Mouse (Mus musculus) embryo, embryonic 11.5 days (tissue): ENCODE results near the gene Tmem50b.

Experiments
- DNase-seq: peaks from one replicate; pipeline ENCODE4 v3.0.0-alpha.2; 2012; ENCODE audit warnings: low read depth, low spot score

Tmem50b gene

DNA sequence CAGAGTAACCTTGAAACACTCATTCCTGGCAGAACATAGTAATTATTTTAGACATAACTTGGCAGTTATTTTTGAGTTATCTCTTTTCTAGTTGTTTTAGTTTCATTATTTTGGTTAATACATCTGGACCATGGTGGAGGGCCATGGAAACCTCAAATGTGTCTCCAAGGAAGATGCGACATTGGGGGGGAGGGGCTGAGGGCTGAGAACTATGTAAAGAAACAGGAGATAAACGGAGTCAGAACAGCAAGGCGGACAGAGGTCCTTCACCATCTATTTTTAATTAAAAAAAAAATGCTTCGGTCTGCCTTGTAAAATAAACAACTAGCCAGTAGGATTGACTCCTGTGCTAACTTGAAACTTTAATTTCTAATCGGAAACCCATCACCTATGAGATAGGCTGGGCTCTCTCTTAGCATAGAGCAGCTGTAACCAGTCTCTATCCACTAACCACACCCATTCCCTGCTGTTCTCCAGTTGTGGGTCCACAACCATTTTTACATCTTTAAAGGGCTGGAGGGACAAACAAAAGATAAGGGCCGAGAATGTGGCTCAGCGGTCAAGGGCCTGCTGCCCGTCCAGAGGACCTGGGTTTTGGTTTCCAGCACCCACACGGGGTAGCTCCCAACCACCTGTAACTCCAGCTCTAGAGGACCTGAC lies 32.2 kb downstream of the Tmem50b start:
- no peak for DNase-seq

DNA sequence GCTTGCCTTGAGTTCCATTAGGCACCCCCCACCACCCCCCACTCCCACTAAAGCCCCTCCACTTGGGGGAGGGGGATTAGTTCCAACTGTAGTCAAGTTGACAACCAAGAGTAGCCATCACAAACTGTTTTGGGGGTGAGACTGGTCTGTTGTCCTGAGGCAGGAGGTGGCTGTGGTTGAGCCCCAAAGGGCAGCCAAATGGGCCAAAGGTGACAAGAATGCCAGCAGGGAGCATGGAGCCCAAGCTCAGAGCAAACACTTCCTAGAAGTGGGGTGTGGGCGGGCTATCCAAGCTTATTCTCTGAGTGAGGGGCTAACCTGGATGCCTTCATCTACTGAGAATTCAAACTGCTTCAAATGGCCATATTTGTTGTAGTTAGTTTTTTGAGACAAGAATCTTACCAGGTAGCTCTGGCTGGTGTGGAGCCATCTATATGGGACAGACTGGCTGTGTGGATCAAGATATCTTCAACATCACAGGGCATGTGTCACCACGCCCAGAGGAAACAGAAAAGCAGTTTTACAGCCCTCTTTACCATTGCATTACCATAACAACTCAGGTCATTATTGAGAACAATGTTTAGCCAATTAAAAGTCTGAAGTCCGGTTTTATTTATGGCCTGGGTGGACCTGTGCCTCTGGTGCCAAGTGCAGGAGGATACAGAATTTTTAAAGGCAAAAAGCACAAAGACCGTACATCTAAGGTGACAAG lies 32.9 kb downstream of the Tmem50b start:
- no peak for DNase-seq

DNA sequence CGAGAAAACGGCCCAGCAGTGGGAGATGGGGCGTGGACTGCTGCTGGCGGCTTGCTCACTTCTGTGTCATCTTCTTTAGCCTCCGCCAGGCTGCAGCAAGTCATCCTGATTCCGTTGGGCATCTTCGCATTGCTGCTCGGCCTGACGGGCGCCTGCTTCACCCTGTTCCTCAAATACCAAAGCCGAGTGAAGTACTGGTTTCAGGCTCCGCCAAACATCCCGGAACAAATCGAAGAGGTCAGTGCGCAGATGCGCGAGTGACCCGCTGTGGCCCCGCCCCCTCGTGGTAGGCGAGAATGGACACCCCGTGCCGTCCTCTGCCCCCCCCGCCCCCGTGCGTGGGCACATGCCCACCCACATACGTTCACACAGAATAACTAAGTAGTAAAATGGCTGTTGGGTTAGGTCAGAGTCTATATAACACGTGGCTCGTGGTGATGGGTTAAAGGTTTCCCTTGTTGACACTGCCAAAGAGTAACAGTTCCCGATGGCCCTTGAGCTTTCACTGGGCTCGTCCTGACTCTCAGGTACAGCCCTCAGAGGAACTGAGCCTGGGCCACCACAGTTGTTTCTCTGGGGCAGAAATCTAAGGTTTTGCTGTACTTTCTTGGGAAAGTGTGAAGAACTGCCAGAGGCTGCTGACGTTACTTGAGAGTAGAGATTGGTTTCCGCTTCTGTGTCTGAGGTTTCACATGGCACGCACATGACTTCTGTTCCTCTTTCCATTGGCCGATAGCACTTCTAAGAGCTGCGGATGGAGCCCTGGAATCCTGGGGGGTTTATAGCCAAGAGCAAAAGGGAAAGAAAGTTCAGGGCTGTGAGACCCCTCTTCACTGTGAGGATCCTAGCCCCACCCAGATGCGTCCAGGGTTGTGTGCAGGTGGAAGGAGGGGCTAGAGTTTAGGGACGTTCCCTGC lies 35.8 kb downstream of the Tmem50b start:
- DNase-seq = no peak

DNA sequence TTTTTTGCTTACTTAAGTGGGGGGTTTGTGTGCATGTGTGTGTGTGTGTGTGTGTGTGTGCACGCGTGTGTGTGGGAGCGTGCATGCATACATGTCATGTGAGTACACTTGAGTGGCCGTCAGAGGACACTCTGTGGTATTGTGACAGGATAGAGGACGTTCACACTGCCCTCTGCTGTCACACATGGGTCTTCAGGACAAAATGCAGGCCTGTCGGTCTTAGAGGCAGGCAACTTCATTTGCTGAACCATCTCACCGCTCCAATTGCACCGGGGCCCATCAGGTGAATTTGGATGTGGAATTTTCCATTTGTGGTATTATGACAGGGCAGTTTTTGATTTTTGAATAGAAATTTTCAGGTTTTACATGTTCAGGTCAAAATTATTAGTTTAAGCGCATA lies 36.5 kb downstream of the Tmem50b start:
- no peak for DNase-seq

DNA sequence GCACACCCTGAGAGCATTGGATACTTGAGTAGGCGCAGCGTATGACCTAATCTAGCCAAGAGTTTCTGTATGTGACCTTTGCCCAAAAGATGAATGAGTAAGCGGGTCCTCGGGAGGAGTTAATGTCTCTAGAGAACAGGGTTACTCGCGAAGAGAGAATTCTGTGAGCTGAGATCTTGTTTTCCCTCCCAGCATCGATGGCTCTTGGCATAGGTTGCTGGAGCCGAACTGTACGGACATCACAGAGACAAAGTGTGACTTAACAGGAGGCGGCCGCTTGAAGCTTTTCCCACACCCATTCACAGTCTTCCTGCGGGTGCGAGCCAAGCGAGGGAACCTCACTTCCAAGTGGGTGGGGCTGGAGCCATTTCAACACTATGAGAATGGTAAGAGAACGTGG lies 39.9 kb downstream of the Tmem50b start:
- no peak for DNase-seq

DNA sequence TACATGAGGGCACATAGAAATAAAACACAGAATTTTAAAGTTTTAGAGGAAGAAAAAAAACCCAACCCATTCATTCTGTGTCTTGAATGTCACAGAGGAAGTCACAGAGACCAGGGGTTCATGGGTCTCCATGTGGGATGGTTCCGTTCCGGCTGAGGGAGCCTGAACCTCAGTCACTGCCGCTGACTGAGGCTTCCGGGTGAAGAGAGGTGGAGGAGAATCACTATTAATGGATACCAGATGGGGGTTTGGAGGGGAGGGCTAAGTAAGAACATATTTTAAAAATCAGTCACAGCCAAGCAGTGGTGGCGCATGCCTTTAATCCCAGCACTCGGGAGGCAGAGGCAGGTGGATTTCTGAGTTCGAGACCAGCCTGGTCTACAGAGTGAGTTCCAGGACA lies 40.4 kb downstream of the Tmem50b start:
- DNase-seq = no peak

DNA sequence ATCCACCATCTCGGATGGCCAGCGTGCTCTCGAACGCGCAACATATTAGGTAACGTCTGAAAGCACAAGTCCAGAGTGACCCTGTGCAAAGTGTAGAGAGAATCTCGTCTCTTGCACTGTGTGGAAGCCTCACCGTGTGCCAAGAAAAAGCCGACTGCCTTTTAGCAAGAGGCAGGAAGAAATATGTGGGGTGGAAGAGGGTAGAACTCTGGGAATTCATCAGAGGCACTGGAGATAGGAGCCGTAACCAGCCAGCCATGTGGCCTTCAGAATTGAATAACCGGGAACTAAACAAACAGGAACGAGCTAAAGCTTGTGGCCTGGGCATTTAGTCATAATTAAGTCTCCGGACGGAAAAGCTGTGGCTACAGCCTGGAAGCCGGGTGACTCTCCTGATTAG lies 40.9 kb downstream of the Tmem50b start:
- DNase-seq = no peak

DNA sequence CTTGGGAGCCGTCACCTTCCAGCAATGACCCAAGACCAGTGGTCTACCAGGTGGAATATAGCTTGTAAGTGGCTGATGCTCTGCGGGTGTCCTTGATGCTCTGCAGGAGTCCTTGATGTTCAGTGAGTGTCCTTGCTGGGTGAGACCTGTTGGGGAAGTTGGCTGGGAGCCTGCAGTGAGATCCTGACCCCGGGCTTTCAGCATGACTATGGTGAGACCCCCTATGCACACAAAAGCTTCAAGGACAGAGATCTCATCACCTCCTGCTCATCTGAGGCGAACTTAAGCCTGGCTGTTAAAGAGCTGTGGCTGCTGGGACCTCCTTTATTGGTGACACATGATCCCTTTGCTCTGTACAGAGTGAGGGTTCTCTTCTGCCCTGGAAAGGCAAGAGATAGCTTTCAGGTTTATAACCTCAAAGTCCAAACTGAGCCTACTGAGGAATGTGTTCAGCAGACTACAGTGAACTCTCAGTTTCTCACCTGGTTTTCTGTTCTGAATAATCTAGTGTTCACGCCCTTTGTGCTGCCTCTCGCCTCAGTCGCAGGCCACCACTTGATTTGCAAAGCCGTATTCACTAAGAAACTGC lies 42.5 kb downstream of the Tmem50b start:
- no peak for DNase-seq

DNA sequence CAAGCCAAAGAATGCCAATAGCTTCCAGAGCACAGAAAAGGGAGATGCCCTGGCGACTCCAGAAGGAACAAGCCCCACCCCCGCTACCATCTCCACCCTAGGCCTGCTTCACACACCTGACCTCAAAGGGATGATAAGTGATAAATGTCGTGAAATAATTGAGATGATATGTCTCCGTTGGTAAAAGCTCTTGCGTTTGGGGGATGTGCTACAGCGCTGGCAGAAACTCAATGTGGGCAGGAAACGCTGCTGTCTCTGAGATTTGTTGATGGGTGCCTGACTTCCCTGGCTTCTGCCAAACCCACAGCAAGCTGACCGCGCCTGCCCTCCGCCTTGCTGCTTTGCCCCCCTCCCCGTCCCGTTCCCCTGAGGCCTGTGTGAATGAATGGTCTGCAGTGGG lies 44.0 kb downstream of the Tmem50b start:
- DNase-seq = no peak

DNA sequence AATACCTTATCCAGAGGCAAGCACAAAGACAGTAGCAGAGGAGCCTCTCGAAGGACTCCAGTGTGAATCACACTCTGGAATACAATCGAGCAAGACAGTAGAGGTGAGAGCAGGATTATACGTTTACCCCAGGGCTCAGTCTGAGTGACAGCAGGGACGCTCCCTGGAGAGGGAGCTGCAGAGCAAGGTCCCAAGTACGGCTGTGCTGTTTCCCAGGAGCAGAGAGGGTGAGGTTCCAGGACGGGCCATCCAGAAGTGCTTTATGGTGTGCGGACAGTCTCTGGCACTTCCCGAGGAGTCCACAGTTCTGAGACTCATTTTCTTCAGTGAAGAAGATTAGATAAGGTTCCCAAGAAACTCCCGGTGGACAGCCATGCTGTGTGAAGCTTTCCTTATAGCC lies 45.5 kb downstream of the Tmem50b start:
- no peak for DNase-seq

DNA sequence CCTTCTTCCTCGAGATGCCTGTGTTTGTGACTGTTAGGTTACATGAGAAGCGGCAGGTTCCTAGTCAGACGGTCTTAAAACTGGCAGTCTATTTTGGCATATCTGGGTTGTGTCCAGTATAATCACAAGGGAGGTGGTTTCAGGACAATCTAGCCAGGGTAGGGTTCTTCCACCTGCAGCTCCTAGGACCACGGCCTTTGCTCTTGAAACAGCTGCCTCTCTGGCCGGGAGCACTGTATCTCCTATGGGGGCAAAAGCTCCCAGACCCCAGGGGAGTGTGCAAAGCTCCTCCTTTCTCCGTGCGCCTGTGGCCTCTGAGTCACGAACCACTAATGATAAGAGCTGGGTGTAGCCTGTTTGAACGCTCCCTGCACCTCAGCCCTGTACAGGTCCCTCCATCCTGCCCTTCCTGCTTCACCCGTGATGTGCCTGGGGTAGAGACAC lies 46.5 kb downstream of the Tmem50b start:
- DNase-seq = no peak

DNA sequence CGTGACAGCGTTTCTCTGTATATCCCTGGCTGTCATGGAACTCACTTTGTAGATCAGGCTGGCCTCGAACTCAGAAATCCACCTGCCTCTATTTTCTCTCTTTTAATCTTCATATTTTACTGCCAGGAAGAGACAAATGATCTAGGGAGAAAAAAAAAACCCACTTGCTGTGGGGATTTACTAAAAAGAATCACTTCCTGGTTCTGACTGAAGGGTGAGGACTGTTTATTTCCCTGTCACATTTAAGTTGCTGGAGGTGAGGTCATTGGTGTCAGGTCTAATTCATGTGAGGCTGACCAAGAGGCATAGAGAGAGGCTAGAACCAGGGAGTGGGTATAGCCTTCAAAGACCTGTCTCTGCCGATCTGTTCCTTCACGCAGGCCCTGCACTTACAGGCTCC lies 48.0 kb downstream of the Tmem50b start:
- no peak for DNase-seq

DNA sequence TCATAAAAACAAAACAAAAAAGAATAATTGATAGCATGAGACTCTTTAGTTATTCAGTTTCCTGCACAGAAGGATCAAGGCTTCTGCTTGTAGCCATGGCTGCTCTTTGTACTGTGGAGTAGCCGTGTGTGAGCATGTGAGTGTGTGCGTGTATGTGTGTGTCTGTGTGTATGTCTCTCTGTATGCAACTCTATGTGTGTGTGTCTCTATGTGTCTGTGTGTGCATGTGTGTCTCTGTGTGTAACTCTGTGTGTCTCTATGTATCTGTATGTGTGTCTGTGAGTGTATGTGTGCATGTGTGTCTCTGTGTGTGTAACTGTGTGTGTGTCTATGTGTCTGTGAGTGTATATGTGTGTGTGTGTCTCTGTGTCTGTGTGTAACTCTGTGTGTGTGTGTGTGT lies 48.6 kb downstream of the Tmem50b start:
- DNase-seq = no peak

DNA sequence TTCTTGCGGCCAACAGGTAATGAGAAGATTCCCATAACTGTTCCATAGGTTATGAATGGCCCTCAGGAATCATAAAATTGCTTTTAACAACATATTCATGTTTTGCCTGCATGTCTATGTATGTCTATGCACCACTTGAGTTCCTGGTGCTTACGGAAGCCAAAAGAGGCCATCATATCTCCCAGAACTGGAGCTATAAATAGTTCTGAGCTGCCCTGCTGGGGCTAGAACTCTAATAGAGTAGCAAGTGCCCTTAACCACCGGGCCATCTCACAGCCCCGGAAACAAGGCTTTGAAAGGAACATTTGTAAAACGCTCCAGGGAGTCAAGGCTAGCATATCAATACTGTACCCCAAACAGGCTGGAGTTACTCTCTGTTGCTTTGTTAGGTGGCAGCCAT lies 49.0 kb downstream of the Tmem50b start:
- DNase-seq = no peak

DNA sequence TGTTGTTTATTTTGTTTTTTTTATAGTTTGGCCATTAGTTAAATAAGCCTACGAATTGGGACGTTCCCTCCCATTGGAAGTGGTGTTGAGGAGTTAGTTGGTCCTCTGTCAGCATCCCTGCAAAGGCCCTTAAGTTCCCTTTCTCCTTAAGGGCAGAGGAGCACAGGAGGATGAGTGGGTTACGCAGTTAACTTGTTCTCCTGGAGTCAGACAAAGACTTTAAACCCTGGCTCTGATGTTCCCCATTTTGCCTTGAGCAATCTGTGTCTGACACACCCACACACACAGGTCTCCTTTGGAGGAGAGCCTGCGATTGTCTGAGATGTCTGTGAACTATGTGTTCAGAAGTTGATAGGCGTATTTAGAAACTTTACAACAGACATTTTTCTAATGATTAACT lies 49.6 kb downstream of the Tmem50b start:
- DNase-seq = no peak

DNA sequence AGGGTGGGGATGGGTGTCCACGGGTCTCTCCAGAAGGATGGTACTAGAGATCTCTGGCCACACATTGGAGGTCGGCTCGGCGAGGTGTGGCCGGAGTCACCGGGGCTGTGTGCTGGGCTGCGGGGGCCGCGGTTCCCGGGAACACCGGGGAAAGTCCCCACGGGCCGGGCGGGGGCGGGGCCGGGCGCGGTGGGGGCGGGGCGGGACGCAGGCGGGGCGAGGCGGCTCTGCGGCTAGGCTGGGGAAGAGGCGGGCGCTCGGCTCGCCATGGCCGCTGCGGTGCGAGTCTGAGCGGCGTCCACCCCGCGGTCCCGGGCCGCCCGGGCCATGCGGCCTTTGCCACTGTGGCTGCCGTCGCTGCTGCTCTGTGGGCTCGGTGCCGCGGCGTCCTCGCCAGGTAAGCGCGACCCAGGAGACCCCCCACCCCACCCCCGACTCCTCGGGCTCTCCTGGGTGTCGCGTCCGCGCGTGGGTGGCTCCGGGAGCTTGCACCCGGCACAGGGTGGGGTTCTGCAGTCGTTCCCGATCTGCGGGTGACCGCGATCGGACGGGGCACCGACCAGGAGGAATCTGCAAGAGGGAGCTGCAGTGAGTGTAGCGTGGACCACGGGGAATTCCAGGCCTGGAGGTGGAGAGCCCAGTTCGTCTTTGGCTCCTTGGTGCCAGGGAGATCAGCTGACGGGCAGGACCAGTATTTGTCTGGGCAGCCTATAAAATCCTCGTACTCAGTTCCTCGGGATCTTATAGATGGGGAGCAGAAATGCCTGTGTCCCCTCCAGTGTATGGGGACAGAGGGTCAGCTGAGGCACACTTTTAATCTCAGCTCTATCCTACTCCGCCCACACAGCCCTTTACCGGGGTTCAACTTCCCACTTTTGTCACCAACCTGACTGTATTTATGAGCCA lies 50.5 kb downstream of the Tmem50b start, which contains the start of gene Ifngr2:
TSS of gene Ifngr2 (plus strand) at position 237 of the 906 bp plus-strand sequence.
- no peak for DNase-seq

DNA sequence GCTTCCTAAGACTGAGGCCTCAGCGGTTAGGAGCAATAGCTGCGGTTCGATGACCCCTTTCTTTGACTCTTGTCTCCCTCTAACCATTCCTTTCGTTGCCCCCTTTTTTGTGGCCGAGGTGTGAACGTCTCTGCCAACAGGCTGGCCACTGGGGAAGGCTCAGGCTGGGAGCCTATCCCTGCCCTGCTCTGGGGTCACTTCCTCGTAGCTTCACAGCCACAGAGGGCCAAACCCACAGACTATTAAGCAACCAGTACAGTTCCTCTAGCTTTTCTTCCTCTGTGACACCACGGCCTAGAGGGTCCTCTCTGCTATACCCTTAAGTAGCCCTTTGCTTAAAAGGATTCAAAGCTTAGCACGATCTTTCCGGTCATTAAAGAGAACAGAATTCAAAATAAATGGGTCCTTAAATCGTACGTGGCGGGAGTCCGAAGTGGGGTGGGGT lies 51.2 kb downstream of the Tmem50b start:
- DNase-seq = no peak

DNA sequence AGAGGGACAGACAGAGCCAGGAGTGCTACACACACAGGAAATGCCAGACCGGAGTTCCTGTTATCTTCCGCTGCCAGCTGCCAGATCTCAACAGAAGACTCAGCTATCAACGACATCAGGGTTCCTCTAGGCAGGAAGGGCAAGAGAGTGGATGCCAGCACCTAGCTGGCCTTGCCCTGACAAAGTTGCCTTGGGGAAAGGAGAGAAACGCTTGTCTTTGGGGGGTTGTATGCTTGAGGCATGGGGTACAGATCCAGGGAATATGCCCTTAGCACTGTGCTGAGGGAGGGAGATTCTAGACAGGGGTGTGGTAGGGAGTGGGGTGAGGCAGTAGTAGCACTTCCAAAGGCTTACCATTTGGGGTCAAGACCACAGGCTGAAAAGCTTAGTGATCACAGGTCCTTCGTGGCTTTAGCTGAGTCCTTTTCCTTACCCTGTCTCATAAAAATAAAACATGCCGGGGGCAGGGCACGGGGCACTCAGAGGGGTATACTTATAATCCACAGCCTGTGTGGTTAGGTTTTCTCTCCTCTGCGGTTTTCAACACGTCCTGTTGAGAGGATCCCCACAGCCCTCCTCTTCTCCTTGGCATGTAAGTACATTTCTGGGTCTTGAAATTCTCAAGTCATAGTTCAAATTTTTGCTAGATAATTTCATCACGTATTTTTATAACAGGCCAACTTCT lies 51.9 kb downstream of the Tmem50b start:
- no peak for DNase-seq

DNA sequence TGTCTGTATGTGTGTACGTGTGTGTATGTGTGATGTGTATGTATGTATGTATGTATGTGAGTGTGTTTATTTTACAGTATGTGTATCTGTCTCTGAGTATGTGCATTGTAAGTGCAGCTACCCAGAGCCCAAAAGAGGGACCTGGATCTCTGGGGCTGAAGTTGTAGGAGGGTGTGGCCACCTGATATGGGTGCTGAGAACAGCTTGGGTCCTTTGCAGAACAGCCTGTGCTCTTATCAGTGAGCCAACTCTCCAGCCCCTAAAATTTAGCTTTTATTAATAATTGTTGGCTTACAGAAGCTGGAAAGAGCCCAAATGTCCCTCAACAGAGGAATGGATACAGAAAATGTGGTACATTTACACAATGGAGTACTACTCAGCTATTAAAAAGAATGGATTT lies 54.0 kb downstream of the Tmem50b start:
- DNase-seq = no peak

DNA sequence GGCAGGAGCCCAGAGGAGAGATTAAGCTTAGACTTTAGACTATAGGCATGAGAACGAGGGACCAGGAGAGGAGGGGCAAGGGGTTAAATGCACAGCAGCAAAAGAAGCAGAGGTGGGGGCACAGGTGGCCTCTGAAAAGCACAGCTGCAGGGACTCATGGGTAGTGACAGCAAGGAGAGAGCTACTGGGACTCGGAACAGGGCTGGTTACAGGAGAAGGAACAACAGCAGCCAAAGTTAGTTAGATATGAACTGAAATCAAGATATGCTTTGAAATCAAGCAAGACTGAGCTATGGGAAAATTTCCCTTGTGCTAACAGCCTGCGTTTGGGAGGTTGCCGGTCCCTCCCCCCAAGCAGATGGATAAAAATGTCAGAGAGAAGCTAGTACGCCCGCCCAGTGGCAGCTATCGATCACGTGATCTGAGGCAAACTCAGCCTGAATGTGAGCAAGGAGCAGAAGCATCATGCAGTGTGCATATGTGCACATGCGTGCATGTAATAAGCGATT lies 56.0 kb downstream of the Tmem50b start:
- DNase-seq = no peak
